Mouse (Mus musculus) 3T3-L1 (cell line): ENCODE measurements around the gene Acoxl.

Experiments
- DNase-seq: peaks from one replicate; pipeline ENCODE4 v3.0.0-alpha.2; 2015; ENCODE audit warnings: low read depth, low spot score

The Acoxl gene

DNA sequence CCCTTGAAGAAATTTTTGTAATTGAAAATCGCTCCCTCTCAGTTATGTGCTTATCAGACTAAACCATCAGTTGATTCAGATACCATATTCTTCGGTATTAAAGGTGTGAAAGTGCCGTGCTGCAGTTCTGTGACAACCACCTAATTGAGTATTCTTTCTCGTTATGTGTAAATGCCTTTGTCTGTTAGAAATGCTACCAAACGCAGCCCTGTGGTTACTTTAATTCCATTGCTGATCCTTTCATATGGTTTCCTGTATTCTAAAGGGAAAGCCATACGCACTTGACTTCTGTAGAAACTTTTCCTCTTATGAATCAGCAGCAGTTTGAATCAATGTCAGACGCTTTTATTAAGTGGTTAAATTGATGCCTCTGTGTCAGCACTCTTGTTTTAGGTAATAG is 278.9 kb downstream of the Acoxl start:
- DNase-seq, result no peak

DNA sequence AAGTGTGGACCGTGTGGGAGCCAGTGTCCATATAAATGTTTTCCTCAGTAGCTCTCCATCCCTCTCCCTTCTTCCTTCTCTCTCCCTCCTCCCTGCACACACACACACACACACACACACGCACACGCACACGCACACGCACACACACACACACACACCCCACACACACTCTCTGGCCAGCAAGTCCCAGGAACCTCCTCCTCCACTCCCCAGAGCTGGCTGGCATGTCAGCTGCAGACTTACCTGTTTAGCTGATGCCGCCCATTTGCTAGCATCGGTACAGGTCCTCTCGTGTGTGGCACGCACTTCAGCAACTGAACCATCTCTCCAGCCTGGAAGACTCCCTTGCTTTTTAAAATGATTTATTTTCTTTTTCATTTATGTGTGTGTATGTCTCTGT is 280.3 kb downstream of the Acoxl start:
- DNase-seq, result no peak

- peak; percentile 84 for DNase-seq
Measured at GRCm38 (mm10) chr2:128122491-128122890, 283.8 kb downstream of the Acoxl start.

DNA sequence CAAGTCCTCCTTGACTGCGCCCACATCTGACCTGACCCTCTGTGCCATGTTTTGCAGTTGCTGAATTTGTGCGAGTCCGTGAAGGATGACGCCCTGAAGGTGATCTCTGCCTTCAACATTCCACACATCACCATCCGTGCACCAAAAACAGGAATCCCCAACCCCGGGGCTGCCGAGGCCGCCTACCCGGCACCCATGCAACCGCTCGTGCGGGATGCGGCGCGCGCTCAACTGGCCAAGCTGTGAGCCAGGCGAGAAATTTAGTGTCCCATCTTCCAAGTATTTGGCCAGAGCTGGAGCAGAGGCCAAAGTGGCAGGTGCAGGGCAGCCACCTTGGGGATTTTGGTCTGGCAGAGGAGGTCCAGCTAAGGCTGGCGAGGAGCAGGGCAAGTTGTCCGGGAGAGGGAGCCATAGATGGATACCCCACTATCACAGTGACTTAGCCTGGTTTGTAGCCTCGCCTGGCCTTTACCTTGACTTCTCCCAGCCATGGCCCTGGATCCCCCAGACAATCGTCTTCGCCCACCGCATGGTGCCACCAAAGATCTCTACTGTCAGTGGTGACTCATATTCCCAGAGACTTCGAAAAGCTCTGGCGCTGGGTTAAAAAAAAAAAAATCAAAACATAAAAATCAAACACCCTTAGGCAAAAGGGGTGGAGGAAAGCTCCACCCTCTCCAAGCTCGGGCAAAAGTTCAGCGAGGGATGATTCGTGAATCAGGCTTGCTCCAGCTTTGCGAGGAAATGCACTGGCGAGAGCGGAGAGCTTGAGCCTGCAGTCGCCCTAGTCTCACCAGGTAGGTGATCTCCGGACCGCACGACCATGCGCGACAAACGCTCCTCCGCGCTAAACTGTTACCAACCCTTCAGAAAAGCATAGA is 284.5 kb downstream of the Acoxl start:
- DNase-seq, result peak; percentile 93

GRCm38 (mm10) chr2:128123921-128124683 is 285.4 kb downstream of the Acoxl start:
- DNase-seq, result peak; percentile 22

DNA sequence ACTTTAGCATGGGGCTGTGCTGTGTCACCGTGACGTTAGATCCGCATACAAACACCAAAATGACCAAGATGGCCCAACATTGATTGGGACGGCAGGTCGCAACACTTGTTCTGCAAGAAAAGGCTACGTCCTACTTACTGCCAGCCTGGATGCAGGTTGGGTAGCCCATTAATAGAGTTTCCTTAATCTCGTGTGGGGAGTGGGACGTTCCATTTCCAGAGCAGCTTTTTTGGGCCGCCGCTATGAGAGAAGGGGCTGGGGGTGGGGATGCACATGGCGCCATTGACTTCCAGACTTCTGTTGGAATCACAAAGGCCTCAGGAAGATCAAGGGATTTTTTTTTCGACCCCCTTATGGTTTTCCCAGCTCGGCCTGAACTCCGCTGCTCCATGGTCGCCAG is 286.0 kb downstream of the Acoxl start:
- no peak for DNase-seq

- peak; percentile 89 for DNase-seq
Measured at GRCm38 (mm10) chr2:128125635-128126470, 287.2 kb downstream of the Acoxl start, which contains the start of gene Bcl2l11. Bcl2l11 (plus strand) TSS chr2:128126038.

GRCm38 (mm10) chr2:128126591-128127051 is 287.9 kb downstream of the Acoxl start:
- no peak for DNase-seq

DNA sequence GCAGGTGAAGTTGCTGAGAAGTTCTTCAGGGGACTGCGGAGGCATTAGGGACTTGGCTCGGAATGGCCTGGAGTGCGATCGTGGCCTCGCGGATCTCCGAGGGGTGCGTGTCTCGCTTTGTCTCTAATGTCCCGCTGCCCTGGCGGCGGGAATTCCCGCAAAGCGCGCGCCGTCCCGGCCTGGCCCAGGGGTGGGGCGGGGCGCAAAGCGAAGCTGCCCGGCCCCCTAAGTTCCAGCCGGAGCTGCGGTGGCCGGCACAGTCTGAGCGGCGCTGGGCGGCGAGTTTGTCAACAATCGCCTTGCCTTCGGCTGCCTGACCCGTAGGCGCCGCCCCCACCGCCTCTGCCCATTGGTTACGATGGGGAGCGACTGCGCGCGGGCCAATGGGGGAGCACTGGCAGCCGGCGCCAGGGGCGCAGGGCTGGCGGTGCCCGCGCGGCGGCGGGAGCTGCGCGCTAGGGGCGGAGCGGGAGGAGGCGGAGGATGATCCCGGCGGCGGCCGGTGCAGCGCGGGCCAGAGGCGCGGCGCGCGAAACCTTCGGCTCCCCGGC is 288.5 kb downstream of the Acoxl start:
- DNase-seq, result peak; percentile 95

- peak; percentile 90 for DNase-seq
Measured at GRCm38 (mm10) chr2:128127691-128128292, 289.1 kb downstream of the Acoxl start.

GRCm38 (mm10) chr2:128128532-128128931 is 289.9 kb downstream of the Acoxl start:
- DNase-seq, result no peak

GRCm38 (mm10) chr2:128131503-128131902 is 292.8 kb downstream of the Acoxl start:
- no peak for DNase-seq

DNA sequence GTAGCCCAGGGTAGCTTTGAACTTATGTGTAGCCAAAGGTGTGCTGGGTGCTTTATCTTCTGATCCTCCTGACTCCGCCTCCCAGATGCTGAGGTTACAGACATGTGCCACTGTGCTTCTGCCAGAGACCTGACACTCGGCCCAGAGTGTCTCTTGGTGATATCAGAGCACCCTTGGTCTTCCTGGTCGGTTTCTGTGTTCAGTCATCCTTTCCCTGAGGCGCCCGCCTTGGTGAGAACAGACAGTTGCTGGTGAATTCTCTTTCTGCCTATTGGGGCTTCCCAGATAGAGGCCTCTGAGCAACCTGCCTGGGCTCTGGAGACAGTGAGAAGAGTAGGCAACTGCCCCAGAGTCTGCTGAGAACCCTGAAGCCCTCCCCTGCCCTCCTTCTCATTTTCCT is 294.0 kb downstream of the Acoxl start:
- DNase-seq, result no peak

DNA sequence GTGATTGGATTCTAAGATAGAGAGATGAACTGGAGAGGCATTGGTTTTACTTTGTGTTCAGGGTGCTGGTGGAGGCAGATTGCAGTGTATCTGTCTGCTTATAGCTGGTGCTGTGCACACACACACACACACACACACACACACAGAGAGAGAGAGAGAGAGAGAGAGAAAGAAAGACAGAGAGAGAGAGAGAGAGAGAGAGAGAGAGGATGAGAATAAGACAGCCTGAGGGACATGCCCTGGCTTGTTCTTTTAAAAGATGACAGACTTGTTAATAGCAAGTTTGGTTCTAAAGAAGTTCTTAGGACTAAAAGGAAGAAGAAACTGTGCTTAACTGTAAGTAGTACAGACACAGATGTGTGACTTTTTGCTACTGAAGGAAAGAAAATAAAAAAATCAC is 295.2 kb downstream of the Acoxl start:
- DNase-seq, result peak; percentile 26

- DNase-seq, result peak; percentile 67
Measured at GRCm38 (mm10) chr2:128134474-128134873, 295.8 kb downstream of the Acoxl start.

DNA sequence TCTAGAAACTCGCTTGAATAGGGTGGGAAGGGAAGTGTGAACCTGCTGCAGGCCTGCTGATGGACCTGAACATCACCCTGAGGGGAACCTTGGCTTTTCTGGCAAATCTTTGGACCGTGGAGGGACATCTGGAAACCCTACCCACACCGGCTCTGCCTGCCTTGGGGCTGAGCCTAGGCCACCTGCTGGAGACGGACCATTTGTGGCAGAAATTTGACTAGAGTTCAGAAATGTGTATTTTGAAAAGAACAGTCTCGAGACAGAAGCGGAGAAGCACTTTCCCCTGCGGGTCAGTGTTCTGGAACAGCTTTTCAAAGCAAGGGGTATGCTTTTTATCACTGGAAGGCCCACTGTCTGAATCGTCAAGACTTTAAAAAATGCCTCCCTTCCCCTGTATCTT is 296.3 kb downstream of the Acoxl start:
- DNase-seq, result no peak

DNA sequence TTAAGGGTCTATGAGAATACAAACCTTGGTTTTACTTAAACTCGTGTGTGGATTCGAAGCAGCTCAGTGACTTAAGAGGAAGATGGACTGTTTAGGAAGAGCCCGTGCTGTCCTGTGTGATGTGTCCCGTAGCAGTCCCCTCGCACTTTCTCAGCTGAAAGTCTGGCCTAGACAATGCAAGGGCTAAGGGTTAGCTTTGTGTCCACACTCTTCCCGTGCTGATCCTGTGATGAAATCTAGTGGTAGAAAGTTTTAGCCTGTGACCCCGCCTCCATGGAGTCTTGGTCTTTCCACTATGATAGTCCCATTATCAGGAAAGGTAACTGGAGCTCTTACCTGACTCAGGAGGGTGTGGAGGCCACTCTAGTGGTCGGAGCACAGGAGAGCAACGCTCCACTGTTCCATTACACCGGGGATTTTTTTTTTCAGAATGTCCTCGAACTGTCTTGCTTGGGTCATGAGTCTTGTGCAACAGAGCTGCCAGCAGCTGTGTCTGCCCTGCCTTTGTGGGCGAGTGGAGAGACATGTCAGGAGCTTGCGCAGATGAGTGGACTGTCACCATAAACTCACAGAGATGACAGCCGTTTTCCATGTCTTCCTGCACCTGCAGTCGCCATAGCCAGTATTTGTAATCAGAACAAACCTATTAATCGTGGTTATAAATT is 298.2 kb downstream of the Acoxl start:
- DNase-seq, result no peak

GRCm38 (mm10) chr2:128137480-128138276 is 299.0 kb downstream of the Acoxl start:
- no peak for DNase-seq

- no peak for DNase-seq
Measured at GRCm38 (mm10) chr2:128138924-128139323, 300.2 kb downstream of the Acoxl start.

- no peak for DNase-seq
Measured at GRCm38 (mm10) chr2:128139781-128140180, 301.1 kb downstream of the Acoxl start.
